ENCODE assay signal across 8 mouse cellular contexts in the genomic region with DNA sequence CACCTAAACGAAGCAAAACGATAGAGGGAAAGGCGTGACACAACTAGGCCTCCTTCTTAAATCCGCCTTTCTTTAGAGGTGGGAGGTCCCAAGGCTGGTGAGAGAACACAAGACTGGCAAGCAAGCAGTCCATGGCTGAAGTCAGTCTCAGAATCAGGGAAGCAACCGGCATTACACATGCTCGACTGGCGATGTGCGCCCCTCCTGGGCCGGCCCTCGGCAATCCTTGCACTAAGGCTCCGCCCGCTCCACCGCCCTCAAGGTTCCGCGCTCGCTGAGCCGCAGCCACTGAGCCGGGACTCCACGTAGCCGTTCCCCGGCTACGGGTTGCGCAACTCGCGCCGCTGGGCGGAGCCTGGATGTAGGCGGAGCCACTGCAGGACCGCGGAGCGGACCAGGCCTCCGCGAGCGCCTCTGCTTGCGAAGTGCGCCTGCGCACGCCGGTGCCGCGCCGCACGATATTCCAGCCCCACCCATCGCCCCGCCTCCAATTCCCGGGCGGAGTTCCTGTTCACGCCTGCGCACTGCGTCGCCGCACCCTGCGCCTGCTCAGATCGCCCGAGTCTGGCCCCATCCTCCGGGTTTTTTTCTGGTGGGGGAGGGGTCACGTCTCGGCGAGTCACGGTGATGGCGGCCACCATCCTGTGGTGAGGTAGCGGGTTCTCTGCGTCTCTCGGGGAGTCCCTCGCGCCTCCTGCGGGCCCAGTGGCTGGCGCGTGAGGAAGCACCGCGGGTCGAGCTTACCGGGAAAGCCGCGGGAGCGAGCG. TPM values are rescaled to one million over a fixed set of nuclear protein-coding genes. Genes with fewer than 3 reads are reported as not detected.
DNase-seq lines count a peak whose midpoint lies in the region; ATAC-seq and TF ChIP-seq lines count a peak whose summit lies in the region.

Gene Rad23b (plus strand): TSS at position 592 of the 767 bp plus-strand sequence.

- peak; percentile 96 for ATAC-seq in embryonic facial prominence, embryonic 14.5 days (ENCODE audit: low read depth)
- ATAC-seq in limb, embryonic 14.5 days (ENCODE audit: low FRiP score, low read depth) = peak; percentile 99
- ATAC-seq in midbrain, postnatal 0 days (ENCODE audit: low FRiP score) = peak; percentile 98

- H3K4me1 ChIP-seq in embryonic facial prominence, embryonic 14.5 days (ENCODE audit: control insufficient read depth, insufficient read depth, low read length) = peaks cover 26% of the 10 kb centered on the region
- peaks cover 22% of the 10 kb centered on the region for H3K4me1 ChIP-seq in limb, embryonic 14.5 days (ENCODE audit: control insufficient read depth, insufficient read depth, low read length)
- peaks cover 5% of the 10 kb centered on the region; the same call in 1 of the 2 replicates for H3K4me1 ChIP-seq in midbrain, postnatal 0 days (ENCODE audit: insufficient read depth, low read length)

- WGBS in embryonic facial prominence, embryonic 14.5 days = 2% methylated on average over 48 of the region's 77 CpGs
- under 1% methylated on average over 53 of the region's 77 CpGs for WGBS in limb, embryonic 14.5 days
- under 1% methylated on average over 66 of the region's 77 CpGs for WGBS in midbrain, postnatal 0 days

- peak within 1 kb of the TSS; percentile 78 for H3K4me2 ChIP-seq in embryonic facial prominence, embryonic 14.5 days (ENCODE audit: low read depth, low read length)
- peak within 1 kb of the TSS; percentile 63 for H3K4me2 ChIP-seq in limb, embryonic 14.5 days (replicated peaks; ENCODE audit: low read depth, low read length, severe bottlenecking)
- peak within 1 kb of the TSS; percentile 61 for H3K4me2 ChIP-seq in midbrain, postnatal 0 days (ENCODE audit: low read depth, low read length, poor library complexity, severe bottlenecking)

- no peaks in the 10 kb centered on the region for H3K27me3 ChIP-seq in embryonic facial prominence, embryonic 14.5 days (replicated peaks; ENCODE audit: control insufficient read depth, insufficient read depth, low read length)
- no peaks in the 10 kb centered on the region for H3K27me3 ChIP-seq in limb, embryonic 14.5 days (ENCODE audit: control insufficient read depth, insufficient read depth, low read length)
- no peaks in the 10 kb centered on the region for H3K27me3 ChIP-seq in midbrain, postnatal 0 days (ENCODE audit: insufficient read depth, low read length)

- DNase-seq in 3T3-L1 (ENCODE audit: low read depth, low spot score) = peak; percentile 94
- peak; percentile 100 for DNase-seq in adrenal gland, postnatal 4 days (ENCODE audit: low spot score in 2 of 2)
- peak; percentile 98 for DNase-seq in embryonic facial prominence, embryonic 14.5 days (ENCODE audit: low spot score)
- peak; percentile 100 for DNase-seq in heart, adult 8-10 months (ENCODE audit: low spot score)
- peak; percentile 100 for DNase-seq in kidney, adult 9 months
- peak; percentile 96 for DNase-seq in limb, embryonic 14.5 days (ENCODE audit: low spot score)
- DNase-seq in midbrain, postnatal 0 days (ENCODE audit: low spot score) = peak; percentile 98
- peak; percentile 100 for DNase-seq in spleen, postnatal 14 days (ENCODE audit: low spot score in 2 of 2)

- no peaks in the 10 kb centered on the region for H3K9me3 ChIP-seq in embryonic facial prominence, embryonic 14.5 days (ENCODE audit: control insufficient read depth, low read length)
- no peaks in the 10 kb centered on the region for H3K9me3 ChIP-seq in limb, embryonic 14.5 days (ENCODE audit: control insufficient read depth, low read length)
- no peaks in the 10 kb centered on the region for H3K9me3 ChIP-seq in midbrain, postnatal 0 days (ENCODE audit: low read length)

- H3K4me3 ChIP-seq in embryonic facial prominence, embryonic 14.5 days (ENCODE audit: low read depth, low read length) = peak within 1 kb of the TSS; percentile 96
- peak within 1 kb of the TSS; percentile 99 for H3K4me3 ChIP-seq in limb, embryonic 14.5 days (replicated peaks; ENCODE audit: low read length)
- H3K4me3 ChIP-seq in midbrain, postnatal 0 days (ENCODE audit: low read depth, low read length) = peak within 1 kb of the TSS; percentile 99

- no peaks in the 10 kb centered on the region for H3K36me3 ChIP-seq in embryonic facial prominence, embryonic 14.5 days (ENCODE audit: control insufficient read depth, insufficient read depth, low read length)
- H3K36me3 ChIP-seq in limb, embryonic 14.5 days (ENCODE audit: control insufficient read depth, insufficient read depth, low read length) = no peaks in the 10 kb centered on the region
- no peaks in the 10 kb centered on the region for H3K36me3 ChIP-seq in midbrain, postnatal 0 days (ENCODE audit: insufficient read depth, low read length)

- TF ChIP-seq CTCF in midbrain, postnatal 0 days (IDR thresholded peaks at IDR 0.05) = peak; percentile 46

- peak within 1 kb of the TSS; percentile 90 for H3K27ac ChIP-seq in embryonic facial prominence, embryonic 14.5 days (replicated peaks; ENCODE audit: low read depth, low read length)
- H3K27ac ChIP-seq in limb, embryonic 14.5 days (replicated peaks; ENCODE audit: low read depth, low read length) = peak within 1 kb of the TSS; percentile 87
- H3K27ac ChIP-seq in midbrain, postnatal 0 days (ENCODE audit: low read depth, low read length) = peak within 1 kb of the TSS; percentile 88

- H3K9ac ChIP-seq in embryonic facial prominence, embryonic 14.5 days (ENCODE audit: low read depth, low read length) = peak within 1 kb of the TSS; percentile 92
- H3K9ac ChIP-seq in limb, embryonic 14.5 days (ENCODE audit: low read depth, low read length, severe bottlenecking) = peak within 1 kb of the TSS; percentile 94
- H3K9ac ChIP-seq in midbrain, postnatal 0 days (replicated peaks; ENCODE audit: low read length, poor library complexity, severe bottlenecking) = peak within 1 kb of the TSS; percentile 79

- peak; percentile 86; the same call in 1 of the 2 replicates for TF ChIP-seq POLR2A in limb, embryonic 14.5 days (IDR thresholded peaks at IDR 0.05; ENCODE audit: borderline replicate concordance, extremely low read depth, insufficient read depth, insufficient read length)

RNA-seq across cellular contexts. Expression of gene Rad23b, which starts in this region (rescaled TPM):
- total RNA-seq in adrenal gland, postnatal 4 days (2021) = 100 to 1,000 TPM; 130 to 141 TPM
- polyA plus RNA-seq in embryonic facial prominence, embryonic 14.5 days (2014; fragmentation: Nextera tagmentation; extraction: Ambion mirVana) = 74.3 and 81.3 TPM in 2 replicates
- total RNA-seq in heart, adult 8-10 months (2022) = 100 to 1,000 TPM; 114 to 124 (median 121) TPM
- 179 and 230 TPM in 2 replicates for polyA plus RNA-seq in limb, embryonic 14.5 days (2012; rRNA removed)
- polyA plus RNA-seq in limb, embryonic 14.5 days (2014; fragmentation: Nextera tagmentation; extraction: Ambion mirVana) = 82.7 and 88.8 TPM in 2 replicates
- 195 and 294 TPM in 2 replicates for total RNA-seq in midbrain, postnatal 0 days (2014; rRNA removed)
- polyA plus RNA-seq in midbrain, postnatal 0 days (2015; fragmentation: Nextera tagmentation; extraction: Ambion mirVana) = 80.0 and 87.1 TPM in 2 replicates

Comparison
In these comparisons a context has a peak if more than half of its experiments do, and no peak if none do; other contexts are left out.
1. Peak in every context shown above with its lines: DNase-seq, ATAC-seq, H3K4me3 ChIP-seq and H3K27ac ChIP-seq.